Mouse (Mus musculus) layer of hippocampus, adult 11-12 months (tissue): ENCODE data around the gene Tmc3.

Experiments used
- DNase-seq: peaks from one replicate; pipeline ENCODE4 v3.0.0; 2022; ENCODE audit warnings: low spot score

Gene Tmc3

DNA sequence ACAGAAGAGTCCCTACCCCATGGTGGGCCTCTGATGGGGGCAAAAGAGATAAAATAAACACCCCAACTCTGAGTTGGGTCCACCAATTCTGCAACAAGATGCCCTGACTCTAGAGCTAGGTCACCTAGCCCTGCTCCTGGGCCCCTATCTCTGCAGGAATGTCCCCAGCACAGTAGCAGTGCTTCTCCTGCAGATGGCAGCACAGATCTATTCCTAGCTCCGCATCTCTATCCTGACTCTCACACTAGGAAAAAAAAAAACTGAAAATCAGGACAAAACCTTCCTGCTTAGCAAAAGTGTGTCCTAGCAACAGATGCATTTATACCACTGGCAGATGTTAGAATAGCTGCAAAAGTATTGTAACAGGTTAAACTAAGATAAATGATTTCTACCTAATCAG lies 84.0 kb downstream of the Tmc3 start:
- DNase-seq = peak; percentile 66

DNA sequence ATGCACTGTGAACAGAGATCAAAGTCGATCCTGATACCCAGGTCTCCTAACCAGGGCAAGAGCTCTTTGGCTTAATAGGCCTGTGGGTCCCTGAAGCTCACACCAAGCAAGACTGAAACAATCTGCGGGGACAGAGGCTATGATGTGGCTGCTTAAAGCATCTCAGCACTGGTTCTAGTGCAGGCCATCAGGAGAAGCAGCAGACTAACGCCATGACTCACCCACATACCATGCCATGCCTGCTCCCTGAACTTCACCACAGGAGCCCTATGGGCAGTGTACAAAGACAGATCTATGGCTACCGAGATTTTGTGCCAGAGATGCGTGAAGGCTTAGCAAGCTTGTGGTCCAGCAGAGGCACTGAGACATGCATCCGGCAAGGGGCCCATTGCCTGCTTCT lies 86.8 kb downstream of the Tmc3 start:
- DNase-seq = no peak
